8 mouse cellular contexts compared by ENCODE assay signal in genomic region chr2:103706226-103706625, GRCm38 (mm10). TPM values are rescaled to one million over a fixed set of nuclear protein-coding genes. Genes with fewer than 3 reads are reported as not detected.
DNase-seq lines count a peak whose midpoint lies in the region; ATAC-seq lines count a peak whose summit lies in the region.

No protein-coding gene starts in this region.

- no peaks in the 10 kb centered on the region; the same call in 1 of the 2 replicates for H3K4me1 ChIP-seq in forebrain, embryonic 11.5 days (replicated peaks; ENCODE audit: control insufficient read depth, insufficient read depth, low read length)
- H3K4me1 ChIP-seq in heart, embryonic 14.5 days (ENCODE audit: control insufficient read depth in 2 of 2, insufficient read depth in 2 of 2, low read length in 2 of 2), result peaks cover 14 to 21% of the 10 kb centered on the region in 2 experiments
- H3K4me1 ChIP-seq in limb, embryonic 15.5 days, result peaks cover 30% of the 10 kb centered on the region

- WGBS in forebrain, embryonic 11.5 days, result 63% methylated on average over 11 of the region's 11 CpGs
- 15% methylated on average over 11 of the region's 11 CpGs for WGBS in heart, embryonic 14.5 days
- whole genome bisulfite sequencing in limb, embryonic 15.5 days, result 7% methylated on average over 11 of the region's 11 CpGs

- no peaks in the 10 kb centered on the region for H3K27me3 ChIP-seq in forebrain, embryonic 11.5 days (ENCODE audit: control insufficient read depth, insufficient read depth, low read length)
- H3K27me3 ChIP-seq in heart, embryonic 14.5 days (ENCODE audit: control insufficient read depth, insufficient read depth, low read length), result no peaks in the 10 kb centered on the region
- no peaks in the 10 kb centered on the region for H3K27me3 ChIP-seq in limb, embryonic 15.5 days

- no peak overlapping the region for H3K27ac ChIP-seq in forebrain, embryonic 11.5 days (ENCODE audit: low read depth, low read length)
- H3K27ac ChIP-seq in heart, embryonic 14.5 days (replicated peaks in 1 of 2; ENCODE audit: control insufficient read depth in 1 of 2, insufficient read depth in 1 of 2, low read depth in 2 of 2, low read length in 2 of 2), result peak overlapping the region; percentile 29 to 63; a peak in 3 of 4 replicates
- 0 out of 2 replicates have a peak overlapping the region, but pooled peaks have one; percentile 6 for H3K27ac ChIP-seq in limb, embryonic 15.5 days

- H3K4me2 ChIP-seq in forebrain, embryonic 11.5 days (ENCODE audit: low read depth, low read length, severe bottlenecking), result no peak overlapping the region
- H3K4me2 ChIP-seq in heart, embryonic 14.5 days (ENCODE audit: low read length), result no peak overlapping the region
- no peak overlapping the region for H3K4me2 ChIP-seq in limb, embryonic 15.5 days

- H3K9me3 ChIP-seq in forebrain, embryonic 11.5 days (ENCODE audit: control insufficient read depth, low read length), result no peaks in the 10 kb centered on the region
- no peaks in the 10 kb centered on the region for H3K9me3 ChIP-seq in heart, embryonic 14.5 days (ENCODE audit: control insufficient read depth, low read length)
- no peaks in the 10 kb centered on the region for H3K9me3 ChIP-seq in limb, embryonic 15.5 days

- DNase-seq in spleen, adult 12 weeks (ENCODE audit: low spot score), result peak; percentile 43
- DNase-seq in spleen, adult 18-20 months, result no peak
- no peak for DNase-seq in forebrain, embryonic 11.5 days (ENCODE audit: low spot score)
- peak; percentile 89 for DNase-seq in kidney, postnatal 14 days
- peak; percentile 83 for DNase-seq in ovary, adult 18-20 months (ENCODE audit: low spot score)

- no peak overlapping the region for H3K9ac ChIP-seq in forebrain, embryonic 11.5 days (ENCODE audit: low read length)
- H3K9ac ChIP-seq in heart, embryonic 14.5 days (ENCODE audit: low read length), result peak overlapping the region; percentile 17; the same call in 1 of the 2 replicates
- H3K9ac ChIP-seq in limb, embryonic 15.5 days, result no peak overlapping the region

- peak; percentile 63 for ATAC-seq in forebrain, embryonic 11.5 days (replicated peaks; ENCODE audit: low FRiP score)
- peak; percentile 84 for ATAC-seq in heart, embryonic 14.5 days (ENCODE audit: insufficient number of reproducible peaks, insufficient read depth, low FRiP score, low read depth)
- ATAC-seq in limb, embryonic 15.5 days (ENCODE audit: insufficient number of reproducible peaks, low FRiP score, low TSS enrichment, low read depth), result peak; percentile 58; the same call in 1 of the 2 replicates
- no peak for ATAC-seq in CD4-positive, CD25-positive, alpha-beta regulatory T cell, adult 4 months

- no peaks in the 10 kb centered on the region; the same call in 1 of the 2 replicates for H3K36me3 ChIP-seq in forebrain, embryonic 11.5 days (ENCODE audit: control insufficient read depth, insufficient read depth, low read length)
- peaks cover 92% of the 10 kb centered on the region for H3K36me3 ChIP-seq in heart, embryonic 14.5 days (ENCODE audit: control insufficient read depth, insufficient read depth, low read length)
- H3K36me3 ChIP-seq in limb, embryonic 15.5 days, result peaks cover 65% of the 10 kb centered on the region

- H3K4me3 ChIP-seq in forebrain, embryonic 11.5 days (ENCODE audit: low read depth, low read length), result no peak overlapping the region
- no peak overlapping the region for H3K4me3 ChIP-seq in heart, embryonic 14.5 days (ENCODE audit: control insufficient read depth in 1 of 2, insufficient read depth in 1 of 2, low read depth in 1 of 2, low read length in 2 of 2)
- no peak overlapping the region for H3K4me3 ChIP-seq in limb, embryonic 15.5 days

RNA-seq across cellular contexts. Expression of gene Nat10, which starts 54.8 kb away (rescaled TPM):
- polyA plus RNA-seq in forebrain, embryonic 11.5 days (2014; fragmentation: Nextera tagmentation; extraction: Ambion mirVana), result 31.3 and 38.5 TPM in 2 replicates
- 15.3 and 16.3 TPM in 2 replicates for polyA plus RNA-seq in heart, embryonic 14.5 days (2014; fragmentation: Nextera tagmentation; extraction: Ambion mirVana)
- 23.9 and 25.2 TPM in 2 replicates for polyA plus RNA-seq in limb, embryonic 15.5 days (2015; fragmentation: Nextera tagmentation; extraction: Ambion mirVana)
- 10 to 100 TPM; 26.2 to 39.1 TPM for polyA plus RNA-seq in CD4-positive, CD25-positive, alpha-beta regulatory T cell, adult 4 months (2017; shearing (Covaris generic))

Comparison
In these comparisons a context has a peak if more than half of its experiments do, and no peak if none do; other contexts are left out.
1. DNase-seq: peak in spleen, adult 12 weeks (single experiment), kidney, postnatal 14 days (single experiment) and ovary, adult 18-20 months (single experiment); none in spleen, adult 18-20 months (0 of 2) and forebrain, embryonic 11.5 days (single experiment).